Mouse (Mus musculus) c-Kit-positive CD71-positive TER-119-positive erythroid progenitor cells, embryonic 14.5 days (primary cell): ENCODE data around the gene Ythdf2.
"Not testable (repeated sequence)": the region's sequence is repeated elsewhere in the genome, so short reads cannot be mapped to it uniquely, and the experiment has no call there.

ENCODE experiments used
- DNase-seq: peaks from one replicate; pipeline ENCODE4 v3.0.0-alpha.2; 2013; ENCODE audit warnings: low spot score

Ythdf2 gene

GRCm38 (mm10) chr4:132211953-132212734 is at the start of gene Ythdf2:
TSS of gene Ythdf2 (minus strand) at chr4:132212303.
- DNase-seq: peak; percentile 95

- DNase-seq: no peak
Measured at GRCm38 (mm10) chr4:132260404-132261379, 48.6 kb upstream of the Ythdf2 start.

- no peak for DNase-seq
Measured at GRCm38 (mm10) chr4:132259248-132259647, 47.1 kb upstream of the Ythdf2 start.

GRCm38 (mm10) chr4:132256384-132256783 is 44.3 kb upstream of the Ythdf2 start:
- DNase-seq: no peak

GRCm38 (mm10) chr4:132254986-132255385 is 42.9 kb upstream of the Ythdf2 start:
- no peak for DNase-seq

GRCm38 (mm10) chr4:132253622-132254021 is 41.5 kb upstream of the Ythdf2 start:
- no peak for DNase-seq

GRCm38 (mm10) chr4:132253128-132253527 is 41.0 kb upstream of the Ythdf2 start:
- no peak for DNase-seq

GRCm38 (mm10) chr4:132251596-132251995 is 39.5 kb upstream of the Ythdf2 start:
- no peak for DNase-seq

GRCm38 (mm10) chr4:132247451-132247997 is 35.4 kb upstream of the Ythdf2 start:
- DNase-seq: no peak

GRCm38 (mm10) chr4:132245643-132246042 is 33.5 kb upstream of the Ythdf2 start:
- DNase-seq: no peak

GRCm38 (mm10) chr4:132241208-132241607 is 29.1 kb upstream of the Ythdf2 start:
- peak; percentile 53 for DNase-seq

GRCm38 (mm10) chr4:132240367-132240766 is 28.3 kb upstream of the Ythdf2 start:
- no peak for DNase-seq

- no peak for DNase-seq
Measured at GRCm38 (mm10) chr4:132238356-132238755, 26.3 kb upstream of the Ythdf2 start.

- DNase-seq: no peak
Measured at GRCm38 (mm10) chr4:132234710-132235109, 22.6 kb upstream of the Ythdf2 start.

GRCm38 (mm10) chr4:132230422-132230821 is 18.3 kb upstream of the Ythdf2 start:
- DNase-seq: no peak

GRCm38 (mm10) chr4:132222001-132222400 is 9.9 kb upstream of the Ythdf2 start:
- DNase-seq: not testable (repeated sequence)

GRCm38 (mm10) chr4:132218439-132218838 is 6.3 kb upstream of the Ythdf2 start:
- not testable (repeated sequence) for DNase-seq

- DNase-seq: no peak
Measured at GRCm38 (mm10) chr4:132217781-132218180, 5.7 kb upstream of the Ythdf2 start.

GRCm38 (mm10) chr4:132216602-132217001 is 4.5 kb upstream of the Ythdf2 start:
- DNase-seq: no peak

- DNase-seq: no peak
Measured at GRCm38 (mm10) chr4:132214847-132215246, 2.7 kb upstream of the Ythdf2 start.

GRCm38 (mm10) chr4:132211091-132211942 is 786 bp downstream of the Ythdf2 start:
- no peak for DNase-seq
